Mouse (Mus musculus): ENCODE measurements at regions not wholly inside any gene's neighbourhood (a gene's known extent, or its start where the extent isn't known, plus 50 kb on each side); places are given as distances from the start of the nearest gene placed in this dataset.
"Not testable (repeated sequence)": the region's sequence is repeated elsewhere in the genome, so short reads cannot be mapped to it uniquely, and the experiment has no call there.

DNA sequence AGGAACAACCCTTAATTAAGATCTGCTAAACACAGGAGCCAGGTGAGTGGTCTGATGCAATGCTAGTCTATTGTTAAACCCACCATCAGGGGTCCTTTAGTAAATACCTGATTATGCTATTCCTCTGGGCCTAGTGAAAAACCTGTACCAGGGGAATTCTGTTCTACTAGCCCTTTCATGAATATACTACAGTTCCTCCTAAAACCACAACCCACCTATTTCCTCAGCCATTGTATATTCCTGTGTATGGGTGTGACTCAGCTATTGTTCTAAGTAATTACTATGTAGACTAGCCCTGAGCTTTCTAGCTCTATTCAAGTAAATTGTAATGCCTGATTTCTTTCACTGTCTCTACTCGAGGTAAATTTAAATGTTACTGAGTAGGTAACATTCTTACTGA, 57.0 kb upstream of the Egfem1 start:
- DNase-seq, result not testable (repeated sequence)

DNA sequence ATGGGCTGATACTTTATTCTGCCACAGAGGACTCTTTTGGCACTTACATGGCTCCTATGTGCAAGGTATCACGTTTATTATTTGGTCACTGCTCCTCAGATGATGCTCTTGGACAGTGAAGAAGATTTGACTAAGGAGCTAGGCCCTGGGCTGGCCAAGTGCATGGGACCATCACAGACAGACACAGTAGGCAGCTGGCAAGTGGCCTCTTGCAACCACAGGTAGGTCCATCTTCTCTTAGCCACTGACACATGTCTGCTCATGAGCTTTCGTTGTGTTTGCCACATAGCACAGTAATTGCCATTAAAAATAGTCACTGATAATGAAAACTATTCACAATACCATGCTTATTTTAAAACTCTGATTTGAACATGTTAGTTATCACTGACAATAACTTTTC, 54.1 kb upstream of the Egfem1 start:
- no peak for DNase-seq

DNA sequence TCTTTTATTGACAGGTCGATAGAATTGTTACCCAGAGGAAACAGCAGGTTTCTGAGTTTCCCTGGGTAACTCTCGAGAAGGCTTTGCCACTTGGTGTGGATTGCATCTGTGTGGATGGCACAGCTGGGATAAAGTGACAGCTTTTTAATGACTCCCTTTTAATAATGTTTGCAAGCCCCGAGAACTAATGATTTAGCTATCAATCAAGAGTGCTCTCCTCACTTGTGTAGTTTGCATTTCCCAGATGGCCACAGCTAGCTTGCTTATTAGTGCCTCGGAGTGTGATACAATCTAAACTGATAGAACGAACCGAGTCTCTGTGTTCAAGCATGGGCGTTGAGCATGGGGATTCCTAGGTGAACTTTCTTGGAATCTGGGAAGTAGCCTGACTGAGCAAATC, 51.0 kb upstream of the Egfem1 start:
- DNase-seq, result no peak

DNA sequence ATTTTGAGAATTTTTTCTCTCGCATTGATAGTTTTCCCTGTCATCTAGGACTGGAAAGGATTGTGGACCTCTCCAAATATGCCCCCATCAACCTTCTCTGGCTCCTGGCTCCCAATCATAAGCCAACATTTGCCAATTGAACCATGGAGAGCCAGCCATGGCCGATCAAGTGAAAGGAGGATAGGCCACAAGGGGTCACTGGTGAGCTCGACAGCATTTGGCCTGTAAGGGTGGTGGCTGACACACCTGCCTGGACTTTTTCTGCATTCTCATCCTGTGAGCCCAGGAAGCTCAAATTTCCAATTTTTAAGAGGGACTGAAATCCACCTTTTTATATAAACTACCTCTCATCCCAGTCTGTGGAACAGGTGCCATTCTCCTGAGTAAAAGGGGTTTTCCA, 50.0 kb upstream of the Egfem1 start:
- DNase-seq, result peak; percentile 11

Measured in gastrocnemius, postnatal 10 days (tissue).